Mouse (Mus musculus) olfactory bulb, adult 2 months (tissue): ENCODE measurements around the gene Aldh8a1.

Experiments
- CTCF ChIP-seq: fragments of 200-500 bp; IDR thresholded peaks from 2 replicates; pipeline ENCODE4 v1.5.1; 2012; ENCODE audit warnings: low read depth, mild to moderate bottlenecking, low read length, moderate library complexity; ENCODE audit not compliant: insufficient read depth
- POLR2A ChIP-seq: fragments of 200-500 bp; IDR thresholded peaks from 2 replicates; pipeline ENCODE4 v1.6.1; 2012; ENCODE audit warnings: mild to moderate bottlenecking, low read depth, low read length, moderate library complexity; ENCODE audit not compliant: insufficient read depth

DNA sequence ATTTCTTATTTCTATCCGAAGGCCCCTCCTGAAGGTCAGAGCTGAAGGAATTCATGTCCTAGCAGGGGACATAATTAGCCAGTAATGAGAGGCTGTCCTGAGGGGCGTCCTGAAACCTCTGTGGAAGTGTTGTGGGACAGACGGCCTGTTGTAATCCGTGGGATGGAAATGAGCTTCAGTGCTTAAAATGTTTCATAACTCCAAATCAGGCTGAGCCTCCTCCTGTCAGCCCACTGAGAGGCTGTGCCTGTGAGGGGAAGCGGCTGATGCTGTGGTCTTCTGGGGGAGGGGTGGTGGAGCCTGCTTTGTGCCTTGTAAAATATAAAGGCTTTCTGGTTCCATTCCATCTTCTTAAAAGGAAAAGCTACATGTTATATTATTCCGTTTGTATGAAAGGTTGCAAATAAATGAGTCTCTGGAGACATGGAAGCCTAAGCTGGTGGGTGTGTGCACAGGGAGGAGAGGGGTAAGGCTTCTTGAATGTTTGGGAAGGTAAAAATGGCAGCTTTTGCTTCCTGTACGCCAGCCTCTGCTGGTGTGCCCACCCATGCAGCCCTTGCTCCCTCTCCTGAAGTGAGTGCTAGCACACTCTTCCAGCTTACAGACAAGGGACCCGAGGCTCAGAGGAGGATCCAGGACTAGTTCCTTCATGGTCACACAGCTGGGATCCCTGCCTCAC is 66.7 kb downstream of the Aldh8a1 start:
- TF ChIP-seq POLR2A (no peak), CTCF (no peak)
